Mouse (Mus musculus) lung, postnatal 0 days (tissue): ENCODE results near the gene Tomm40l. TPM values are rescaled to one million over a fixed set of nuclear protein-coding genes. Genes with fewer than 3 reads are reported as not detected.
A peak's percentile ranks its signal among the peaks of the same experiment; 100 is the strongest.

Experiments
- ATAC-seq: fragments of 200-750 bp; cut with Nextera tagmentation; 2 replicates; pipeline ENCODE4 v1.8.0; 2017; ENCODE audit warnings: moderate library complexity
- DNase-seq: peaks from one replicate; pipeline ENCODE4 v3.0.0-alpha.2; 2016; ENCODE audit warnings: low spot score
- H3K27ac ChIP-seq: fragments of 300-500 bp; sonication (generic); 2 replicates; pipeline ENCODE4 v1.5.1; 2014; ENCODE audit warnings: antibody characterized with exemption, mild to moderate bottlenecking, low read length, mixed read lengths
- H3K27me3 ChIP-seq: fragments of 300-500 bp; sonication (generic); replicated peaks from 2 replicates; pipeline ENCODE4 v1.6.1; 2014; ENCODE audit warnings: low read length, mixed read lengths; ENCODE audit not compliant: insufficient read depth
- H3K36me3 ChIP-seq: fragments of 300-500 bp; sonication (generic); 2 replicates; pipeline ENCODE4 v1.6.1; 2014; ENCODE audit warnings: low read length, mixed read lengths; ENCODE audit not compliant: insufficient read depth
- H3K4me1 ChIP-seq: fragments of 300-500 bp; sonication (generic); 2 replicates; pipeline ENCODE4 v1.6.1; 2014; ENCODE audit warnings: antibody characterized with exemption, low read depth, low read length, mixed read lengths; ENCODE audit not compliant: insufficient read depth
- H3K4me2 ChIP-seq: fragments of 300-500 bp; sonication (generic); replicated peaks from 2 replicates; pipeline ENCODE4 v1.6.1; 2014; ENCODE audit warnings: low read depth, mild to moderate bottlenecking, low read length, moderate library complexity, mixed read lengths
- H3K4me3 ChIP-seq: fragments of 300-500 bp; sonication (generic); 2 replicates; pipeline ENCODE4 v1.5.1; 2014; ENCODE audit warnings: low read depth, low read length
- H3K9ac ChIP-seq: fragments of 300-500 bp; sonication (generic); replicated peaks from 2 replicates; pipeline ENCODE4 v1.6.1; 2014; ENCODE audit warnings: low read depth, mild to moderate bottlenecking
- H3K9me3 ChIP-seq: fragments of 300-500 bp; sonication (generic); 2 replicates; pipeline ENCODE4 v1.6.1; 2016; ENCODE audit warnings: low read length, mixed read lengths
- CTCF ChIP-seq: IDR thresholded peaks from 2 replicates; pipeline ENCODE4 v1.5.1; 2016; ENCODE audit warnings: antibody characterized with exemption, mild to moderate bottlenecking
- EP300 ChIP-seq: IDR thresholded peaks from 2 replicates; pipeline ENCODE4 v1.6.1; 2016; ENCODE audit warnings: antibody characterized with exemption, mild to moderate bottlenecking, control low read depth
- WGBS: fragments of 180-500 bp; shearing (Covaris S2); extraction: QIAGEN DNeasy Blood & Tissue Kit; methylation state at CpG from one replicate; pipeline ENCODE4 v1.1.7; 2014; 5-methylcytosine and 5-hydroxymethylcytosine counted together
- polyA plus RNA-seq: library from polyadenylated mRNA; unstranded; fragments of >200 nt; fragmentation: Nextera tagmentation; extraction: Ambion mirVana; gene quantifications from 2 replicates; pipeline ENCODE4 v1.2.1, GENCODE M21; 2015

Tomm40l gene
- polyA plus RNA-seq, 1 experiment from 2014 or later: 14.9 TPM

DNA sequence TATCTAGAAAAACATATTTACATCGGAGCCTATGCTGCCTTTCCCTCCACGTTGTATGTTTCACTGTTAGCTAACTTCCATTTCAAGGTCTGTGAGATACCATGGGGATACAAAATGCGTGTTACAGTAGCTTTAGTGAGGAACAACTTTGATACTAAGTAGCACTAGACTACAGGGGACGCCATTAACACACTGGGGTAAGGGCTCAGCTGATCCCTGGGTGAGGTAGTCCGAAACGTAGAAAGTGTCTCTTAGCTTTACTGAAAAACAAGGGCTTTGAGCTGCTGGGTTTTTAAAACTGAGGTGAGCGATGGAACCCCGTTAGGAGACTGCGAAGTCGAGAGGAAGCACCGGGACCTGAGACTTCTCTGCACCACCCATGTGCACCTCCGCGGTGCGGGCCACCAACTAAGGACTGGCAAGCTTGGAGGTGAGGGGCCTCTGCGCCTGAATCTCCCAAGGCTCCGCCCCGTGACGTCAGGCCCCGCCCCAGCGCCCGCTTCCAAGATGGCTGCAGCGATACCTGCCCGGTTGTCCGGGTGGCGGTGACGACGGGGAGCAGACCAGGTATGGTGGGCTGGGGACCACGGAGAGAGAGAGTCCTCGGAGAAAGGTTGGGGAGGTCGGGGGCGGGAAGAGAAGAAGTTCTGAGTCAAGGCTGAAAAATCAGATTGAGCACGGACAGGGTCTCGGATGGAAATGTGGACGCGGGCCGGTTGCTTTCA is 47.7 kb upstream of the Tomm40l start, which contains the start of gene B4galt3:
Gene B4galt3, plus strand, starts transcription at position 481 of the 725 bp plus-strand sequence.
- no peaks in the 10 kb centered on the region for H3K9me3 ChIP-seq
- peak; percentile 93 for DNase-seq

DNA sequence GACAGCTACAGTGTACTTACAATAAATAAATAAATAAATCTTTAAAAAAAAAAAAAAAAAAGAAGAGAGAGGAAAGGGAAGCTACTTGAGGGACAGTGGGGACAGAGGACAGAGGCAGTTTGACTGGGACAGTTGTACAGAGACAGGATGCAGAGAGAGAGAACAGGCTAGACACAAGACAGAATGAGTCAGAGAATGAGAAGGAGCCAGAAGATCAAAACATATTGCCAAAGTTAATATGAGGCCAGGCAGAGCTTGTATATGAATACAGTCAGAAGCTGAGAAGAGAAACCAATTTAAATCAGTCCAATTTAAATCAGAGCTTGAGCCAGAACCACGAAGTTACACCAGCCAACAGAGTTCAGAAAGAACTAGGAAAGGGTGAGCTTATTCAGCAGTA is 46.0 kb upstream of the Tomm40l start:
- Histone ChIP-seq H3K27me3 (no peaks in the 10 kb centered on the region), H3K4me3 (no peak overlapping the region), H3K27ac (no peak overlapping the region), H3K9ac (no peak overlapping the region), H3K4me1 (peaks cover 7% of the 10 kb centered on the region; the same call in 1 of the 2 replicates), H3K36me3 (0 out of 2 replicates have a peak, but pooled peaks cover 4% of the 10 kb centered on the region), H3K9me3 (no peaks in the 10 kb centered on the region), H3K4me2 (no peak overlapping the region)
- TF ChIP-seq EP300: no peak
- no peak for TF ChIP-seq CTCF
- no peak for ATAC-seq
- WGBS: 63% methylated on average over 1 of the region's 1 CpGs
- DNase-seq: no peak

More for the DNA sequence above, 47.7 kb upstream of the Tomm40l start, which contains the start of gene B4galt3:
- peak within 1 kb of the TSS; percentile 87 for H3K4me2 ChIP-seq
- peak within 1 kb of the TSS; percentile 91 for H3K27ac ChIP-seq
- no peaks in the 10 kb centered on the region for H3K27me3 ChIP-seq
- ATAC-seq: peak; percentile 94
- H3K4me1 ChIP-seq: peaks cover 7% of the 10 kb centered on the region; the same call in 1 of the 2 replicates
- peak within 1 kb of the TSS; percentile 84 for H3K4me3 ChIP-seq
- H3K36me3 ChIP-seq: peaks cover 15% of the 10 kb centered on the region; the same call in 1 of the 2 replicates
- TF ChIP-seq EP300 (0 out of 2 replicates have a peak, but pooled peaks have one; percentile 18), CTCF (no peak; the same call in 1 of the 2 replicates)
- WGBS: 4% methylated on average over 36 of the region's 36 CpGs
- peak within 1 kb of the TSS; percentile 71 for H3K9ac ChIP-seq

DNA sequence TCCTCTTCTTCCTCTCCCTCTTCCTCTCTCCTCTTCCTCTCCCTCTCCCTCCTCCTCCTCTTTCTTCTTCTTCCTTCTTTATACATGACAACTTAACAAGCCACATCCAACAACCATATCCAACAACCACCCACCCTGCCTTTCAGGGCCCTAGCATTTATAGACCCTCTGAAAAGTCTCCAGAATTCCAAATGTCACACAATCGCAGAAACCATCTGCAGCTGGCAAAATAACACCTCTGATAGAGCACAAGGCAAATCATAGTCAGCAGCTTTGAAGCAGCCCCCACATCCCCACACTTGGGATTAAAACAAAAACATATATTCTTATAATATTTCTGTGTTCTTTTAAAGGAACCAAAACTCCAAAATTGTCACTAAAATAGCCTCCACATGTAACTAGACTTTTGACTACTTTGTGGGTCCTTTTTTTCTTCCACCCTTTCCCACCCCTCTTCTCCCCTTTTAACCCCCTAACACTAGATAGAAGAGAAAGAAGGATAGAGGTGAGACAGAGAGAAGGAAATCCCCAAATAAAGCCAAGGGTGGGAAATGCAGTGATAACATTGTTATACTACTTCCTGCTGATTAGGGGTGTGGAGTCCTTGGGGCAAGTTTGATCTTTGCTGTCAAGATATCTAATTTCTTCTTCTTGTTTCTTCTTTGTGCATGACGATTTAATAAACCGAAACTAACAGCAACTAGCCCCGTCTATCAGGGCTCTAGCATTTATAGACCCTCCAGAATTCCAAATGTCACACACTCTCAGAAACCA is 43.8 kb upstream of the Tomm40l start:
- Histone ChIP-seq H3K4me3 (no peak overlapping the region), H3K4me2 (no peak overlapping the region), H3K27ac (no peak overlapping the region), H3K4me1 (peaks cover 10% of the 10 kb centered on the region; the same call in 1 of the 2 replicates), H3K27me3 (no peaks in the 10 kb centered on the region), H3K9me3 (no peaks in the 10 kb centered on the region), H3K36me3 (no peaks in the 10 kb centered on the region), H3K9ac (no peak overlapping the region)
- 43% methylated on average over 4 of the region's 4 CpGs for WGBS
- DNase-seq: no peak
- no peak for ATAC-seq
- TF ChIP-seq EP300 (no peak), CTCF (no peak)

DNA sequence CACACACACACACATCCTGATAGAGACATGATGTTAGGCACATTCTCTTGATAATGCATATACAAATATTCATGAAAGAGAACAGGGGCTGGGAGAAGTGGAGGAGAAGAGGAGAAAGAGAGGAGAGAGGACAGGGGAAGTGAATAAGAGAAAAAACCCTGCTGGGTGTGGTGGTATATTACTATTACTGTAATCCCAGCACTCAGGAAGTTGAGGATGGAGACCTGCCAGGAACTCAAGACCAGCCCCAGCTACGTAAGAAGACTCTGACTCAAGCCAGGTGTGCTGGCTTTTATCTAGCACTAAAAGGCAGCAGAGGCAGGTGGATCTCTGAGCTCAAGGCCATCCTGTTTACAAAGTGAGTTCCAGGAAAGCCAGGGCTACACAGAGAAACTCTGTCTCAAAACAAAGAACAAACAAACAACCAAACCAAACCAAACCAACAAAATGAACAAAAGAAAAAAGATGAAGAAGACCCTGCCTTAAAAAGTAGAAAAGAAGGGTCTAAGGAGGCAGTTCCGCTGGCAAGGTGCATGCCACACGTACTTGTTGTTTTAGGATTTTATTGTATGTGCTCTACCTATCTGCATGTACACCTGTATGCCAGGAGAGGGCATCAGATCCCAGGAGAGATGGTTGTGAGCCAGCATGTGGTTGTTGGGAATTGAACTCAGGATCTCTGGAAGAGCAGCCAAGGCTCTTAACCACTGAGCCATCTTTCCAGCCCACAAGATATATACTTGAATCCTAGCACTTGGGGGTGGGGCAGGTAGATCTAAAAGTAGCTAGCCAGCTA is 41.5 kb upstream of the Tomm40l start:
- H3K27me3 ChIP-seq: no peaks in the 10 kb centered on the region
- H3K9me3 ChIP-seq: no peaks in the 10 kb centered on the region
- peaks cover 7% of the 10 kb centered on the region; the same call in 1 of the 2 replicates for H3K4me1 ChIP-seq
- H3K4me3 ChIP-seq: no peak overlapping the region
- peak; percentile 54 for TF ChIP-seq CTCF
- 0 out of 2 replicates have a peak, but pooled peaks have one; percentile 25 for TF ChIP-seq EP300
- DNase-seq (peak; percentile 67), ATAC-seq (peak; percentile 5; the same call in 1 of the 2 replicates)
- H3K27ac ChIP-seq: peak overlapping the region; percentile 72
- H3K4me2 ChIP-seq: no peak overlapping the region
- no peak overlapping the region for H3K9ac ChIP-seq
- 62% methylated on average over 3 of the region's 3 CpGs for WGBS
- no peaks in the 10 kb centered on the region for H3K36me3 ChIP-seq

DNA sequence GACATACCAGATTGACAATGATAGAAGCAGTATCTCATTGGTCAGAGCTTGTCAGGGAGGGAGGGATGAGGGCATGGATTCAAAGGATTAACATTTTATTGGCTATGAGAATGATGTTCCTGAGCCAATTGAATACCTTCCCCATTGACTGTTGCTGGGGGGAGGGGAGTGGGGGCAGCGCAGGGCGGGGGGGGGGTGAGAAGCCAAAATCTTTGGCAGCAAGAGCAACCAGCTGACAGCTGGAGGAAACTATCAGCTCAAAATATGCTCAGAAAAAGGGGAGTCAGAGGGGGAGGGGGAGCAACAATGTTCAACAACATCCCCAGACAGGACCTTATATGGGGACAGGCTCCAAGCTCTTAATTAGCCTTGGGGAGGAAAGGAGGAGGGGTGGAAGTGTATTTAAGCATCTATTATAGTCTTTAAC is 40.9 kb upstream of the Tomm40l start:
- no peaks in the 10 kb centered on the region for H3K9me3 ChIP-seq
- H3K9ac ChIP-seq: no peak overlapping the region
- H3K4me1 ChIP-seq: peaks cover 7% of the 10 kb centered on the region; the same call in 1 of the 2 replicates
- no peak overlapping the region for H3K4me3 ChIP-seq
- no peaks in the 10 kb centered on the region for H3K36me3 ChIP-seq
- 0% methylated on average over 1 of the region's 2 CpGs for WGBS
- no peaks in the 10 kb centered on the region for H3K27me3 ChIP-seq
- H3K4me2 ChIP-seq: peak overlapping the region; percentile 36; the same call in 1 of the 2 replicates
- peak overlapping the region; percentile 72 for H3K27ac ChIP-seq
- ATAC-seq (peak; percentile 90), DNase-seq (peak; percentile 94)
- no peak for TF ChIP-seq CTCF
- no peak for TF ChIP-seq EP300
